Mouse (Mus musculus): ENCODE data around the gene Tmem44. TPM values are rescaled to one million over a fixed set of nuclear protein-coding genes. Genes with fewer than 3 reads are reported as not detected.
A peak's percentile ranks its signal among the peaks of the same experiment; 100 is the strongest.

Gene Tmem44
- polyA plus RNA-seq, 1 experiment from 2014 or later = 39.3 TPM

GRCm38 (mm10) chr16:30510504-30511451, 39.9 kb downstream of the Tmem44 start:
- Histone ChIP-seq H3K9me3 (peaks cover 7% of the 10 kb centered on the region; the same call in 1 of the 2 replicates), H3K4me1 (replicated peaks) (peaks cover 24% of the 10 kb centered on the region), H3K36me3 (peaks cover 28% of the 10 kb centered on the region), H3K27me3 (ENCODE audit: insufficient read depth, poor library complexity, severe bottlenecking) (no peaks in the 10 kb centered on the region), H3K27ac (peak overlapping the region; percentile 95), H3K4me3 (peak overlapping the region; percentile 76)
- DNase-seq (ENCODE audit: low spot score) = peak; percentile 91
- WGBS = 7% methylated on average over 44 of the region's 44 CpGs

GRCm38 (mm10) chr16:30510091-30510490, 40.6 kb downstream of the Tmem44 start:
- Histone ChIP-seq H3K4me3 (peak overlapping the region; percentile 76), H3K36me3 (peaks cover 22% of the 10 kb centered on the region), H3K27me3 (ENCODE audit: insufficient read depth, poor library complexity, severe bottlenecking) (no peaks in the 10 kb centered on the region), H3K4me1 (replicated peaks) (peaks cover 24% of the 10 kb centered on the region), H3K9me3 (peaks cover under 1% of the 10 kb centered on the region; the same call in 1 of the 2 replicates), H3K27ac (peak overlapping the region; percentile 95)
- no peak for DNase-seq (ENCODE audit: low spot score)
- WGBS = 55% methylated on average over 9 of the region's 9 CpGs

GRCm38 (mm10) chr16:30509340-30509739, 41.3 kb downstream of the Tmem44 start:
- peaks cover 24% of the 10 kb centered on the region for H3K4me1 ChIP-seq (replicated peaks)
- no peaks in the 10 kb centered on the region for H3K27me3 ChIP-seq (ENCODE audit: insufficient read depth, poor library complexity, severe bottlenecking)
- 89% methylated on average over 12 of the region's 12 CpGs for WGBS
- no peak for DNase-seq (ENCODE audit: low spot score)
- H3K27ac ChIP-seq = no peak overlapping the region
- no peaks in the 10 kb centered on the region for H3K9me3 ChIP-seq
- H3K36me3 ChIP-seq = peaks cover 14% of the 10 kb centered on the region
- no peak overlapping the region for H3K4me3 ChIP-seq

- DNase-seq (ENCODE audit: low spot score) = no peak
- Histone ChIP-seq H3K9me3 (no peaks in the 10 kb centered on the region), H3K4me3 (no peak overlapping the region), H3K27ac (no peak overlapping the region), H3K36me3 (peaks cover 9% of the 10 kb centered on the region; the same call in 1 of the 2 replicates), H3K27me3 (ENCODE audit: insufficient read depth, poor library complexity, severe bottlenecking) (peaks cover 3% of the 10 kb centered on the region; the same call in 1 of the 2 replicates), H3K4me1 (replicated peaks) (peaks cover 24% of the 10 kb centered on the region)
- 95% methylated on average over 9 of the region's 9 CpGs for WGBS
These were observed 41.9 kb downstream of the Tmem44 start for GRCm38 (mm10) chr16:30508738-30509137.

- H3K4me3 ChIP-seq = no peak overlapping the region
- H3K27me3 ChIP-seq (ENCODE audit: insufficient read depth, poor library complexity, severe bottlenecking) = peaks cover 13% of the 10 kb centered on the region
- no peak overlapping the region for H3K27ac ChIP-seq
- peaks cover 23% of the 10 kb centered on the region for H3K4me1 ChIP-seq (replicated peaks)
- no peaks in the 10 kb centered on the region for H3K36me3 ChIP-seq
- 78% methylated on average over 10 of the region's 10 CpGs for WGBS
- H3K9me3 ChIP-seq = no peaks in the 10 kb centered on the region
- DNase-seq (ENCODE audit: low spot score) = no peak
These were observed 43.5 kb downstream of the Tmem44 start for GRCm38 (mm10) chr16:30507120-30507519.

GRCm38 (mm10) chr16:30505311-30506031, 45.2 kb downstream of the Tmem44 start:
- H3K36me3 ChIP-seq = no peaks in the 10 kb centered on the region
- no peaks in the 10 kb centered on the region for H3K9me3 ChIP-seq
- peaks cover 13% of the 10 kb centered on the region for H3K27me3 ChIP-seq (ENCODE audit: insufficient read depth, poor library complexity, severe bottlenecking)
- H3K27ac ChIP-seq = no peak overlapping the region
- no peak for DNase-seq (ENCODE audit: low spot score)
- 78% methylated on average over 11 of the region's 11 CpGs for WGBS
- no peak overlapping the region for H3K4me3 ChIP-seq
- H3K4me1 ChIP-seq (replicated peaks) = peaks cover 17% of the 10 kb centered on the region

GRCm38 (mm10) chr16:30504856-30505255, 45.8 kb downstream of the Tmem44 start:
- Histone ChIP-seq H3K27ac (no peak overlapping the region), H3K36me3 (no peaks in the 10 kb centered on the region), H3K4me1 (replicated peaks) (peaks cover 12% of the 10 kb centered on the region), H3K9me3 (no peaks in the 10 kb centered on the region), H3K27me3 (ENCODE audit: insufficient read depth, poor library complexity, severe bottlenecking) (peaks cover 13% of the 10 kb centered on the region), H3K4me3 (no peak overlapping the region)
- DNase-seq (ENCODE audit: low spot score) = no peak
- 77% methylated on average over 4 of the region's 4 CpGs for WGBS

- DNase-seq (ENCODE audit: low spot score) = peak; percentile 49
- H3K9me3 ChIP-seq = no peaks in the 10 kb centered on the region
- 17% methylated on average over 15 of the region's 15 CpGs for WGBS
These were observed 46.7 kb downstream of the Tmem44 start for GRCm38 (mm10) chr16:30503958-30504357.

GRCm38 (mm10) chr16:30502221-30502891, 48.3 kb downstream of the Tmem44 start:
- H3K27me3 ChIP-seq (ENCODE audit: insufficient read depth, poor library complexity, severe bottlenecking) = peaks cover 13% of the 10 kb centered on the region
- 40% methylated on average over 25 of the region's 25 CpGs for WGBS
- peaks cover 20% of the 10 kb centered on the region for H3K4me1 ChIP-seq (replicated peaks)
- no peaks in the 10 kb centered on the region for H3K9me3 ChIP-seq
- DNase-seq (ENCODE audit: low spot score) = peak; percentile 22
- H3K27ac ChIP-seq = peak overlapping the region; percentile 66; the same call in 1 of the 2 replicates
- H3K36me3 ChIP-seq = no peaks in the 10 kb centered on the region
- H3K4me3 ChIP-seq = peak overlapping the region; percentile 24; the same call in 1 of the 2 replicates

More at GRCm38 (mm10) chr16:30503958-30504357, 46.7 kb downstream of the Tmem44 start:
- Histone ChIP-seq H3K4me3 (no peak overlapping the region), H3K27me3 (ENCODE audit: insufficient read depth, poor library complexity, severe bottlenecking) (peaks cover 13% of the 10 kb centered on the region), H3K4me1 (replicated peaks) (peaks cover 20% of the 10 kb centered on the region), H3K27ac (no peak overlapping the region), H3K36me3 (no peaks in the 10 kb centered on the region)

- 62% methylated on average over 5 of the region's 5 CpGs for WGBS
- peaks cover 20% of the 10 kb centered on the region for H3K4me1 ChIP-seq (replicated peaks)
- no peak for DNase-seq (ENCODE audit: low spot score)
These were observed 49.0 kb downstream of the Tmem44 start for GRCm38 (mm10) chr16:30501621-30502020.

GRCm38 (mm10) chr16:30500223-30500622, 50.4 kb downstream of the Tmem44 start:
- Histone ChIP-seq H3K36me3 (no peaks in the 10 kb centered on the region), H3K9me3 (no peaks in the 10 kb centered on the region)
- WGBS = 88% methylated on average over 7 of the region's 7 CpGs

More at GRCm38 (mm10) chr16:30501621-30502020, 49.0 kb downstream of the Tmem44 start:
- Histone ChIP-seq H3K27ac (0 out of 2 replicates have a peak overlapping the region, but pooled peaks have one; percentile 66), H3K27me3 (ENCODE audit: insufficient read depth, poor library complexity, severe bottlenecking) (peaks cover 13% of the 10 kb centered on the region), H3K9me3 (no peaks in the 10 kb centered on the region), H3K36me3 (no peaks in the 10 kb centered on the region), H3K4me3 (no peak overlapping the region)

GRCm38 (mm10) chr16:30499126-30499857, 51.4 kb downstream of the Tmem44 start:
- peak; percentile 41 for DNase-seq (ENCODE audit: low spot score)
- H3K4me3 ChIP-seq = no peak overlapping the region

More at GRCm38 (mm10) chr16:30500223-30500622, 50.4 kb downstream of the Tmem44 start:
- DNase-seq (ENCODE audit: low spot score) = no peak
- peaks cover 20% of the 10 kb centered on the region for H3K4me1 ChIP-seq (replicated peaks)
- H3K27me3 ChIP-seq (ENCODE audit: insufficient read depth, poor library complexity, severe bottlenecking) = peaks cover 13% of the 10 kb centered on the region
- H3K4me3 ChIP-seq = no peak overlapping the region
- H3K27ac ChIP-seq = no peak overlapping the region

More at GRCm38 (mm10) chr16:30499126-30499857, 51.4 kb downstream of the Tmem44 start:
- peaks cover 20% of the 10 kb centered on the region for H3K4me1 ChIP-seq (replicated peaks)
- peak overlapping the region; percentile 50 for H3K27ac ChIP-seq
- H3K9me3 ChIP-seq = no peaks in the 10 kb centered on the region
- WGBS = 16% methylated on average over 16 of the region's 16 CpGs
- no peaks in the 10 kb centered on the region for H3K36me3 ChIP-seq
- peaks cover 13% of the 10 kb centered on the region for H3K27me3 ChIP-seq (ENCODE audit: insufficient read depth, poor library complexity, severe bottlenecking)

Data from hindbrain, embryonic 10.5 days (tissue).